Mouse (Mus musculus) limb, embryonic 12.5 days (tissue): ENCODE data around the gene Anxa2. TPM values are rescaled to one million over a fixed set of nuclear protein-coding genes. Genes with fewer than 3 reads are reported as not detected.
A peak's percentile ranks its signal among the peaks of the same experiment; 100 is the strongest.

Experiments
- ATAC-seq: fragments of 200-750 bp; cut with Nextera tagmentation; 2 replicates; pipeline ENCODE4 v1.8.0; 2017; ENCODE audit warnings: low read depth, moderate TSS enrichment; ENCODE audit not compliant: insufficient number of reproducible peaks, insufficient read depth, low FRiP score, low TSS enrichment
- H3K27ac ChIP-seq: fragments of 300-500 bp; sonication (generic); 2 replicates; pipeline ENCODE4 v1.5.1; 2016; ENCODE audit warnings: mild to moderate bottlenecking, moderate library complexity
- H3K27me3 ChIP-seq: fragments of 300-500 bp; sonication (generic); 2 replicates; pipeline ENCODE4 v1.6.1; 2016; ENCODE audit warnings: mild to moderate bottlenecking, moderate library complexity
- H3K36me3 ChIP-seq: fragments of 300-500 bp; sonication (generic); 2 replicates; pipeline ENCODE4 v1.6.1; 2016; ENCODE audit warnings: mild to moderate bottlenecking, moderate library complexity
- H3K4me1 ChIP-seq: fragments of 300-500 bp; sonication (generic); replicated peaks from 2 replicates; pipeline ENCODE4 v1.6.1; 2016
- H3K4me2 ChIP-seq: fragments of 300-500 bp; sonication (generic); 2 replicates; pipeline ENCODE4 v1.6.1; 2016; ENCODE audit warnings: mild to moderate bottlenecking, moderate library complexity
- H3K4me3 ChIP-seq: fragments of 300-500 bp; sonication (generic); replicated peaks from 2 replicates; pipeline ENCODE4 v1.5.1; 2016; ENCODE audit warnings: mild to moderate bottlenecking
- H3K9ac ChIP-seq: fragments of 300-500 bp; sonication (generic); replicated peaks from 2 replicates; pipeline ENCODE4 v1.6.1; 2016; ENCODE audit warnings: mild to moderate bottlenecking, moderate library complexity
- H3K9me3 ChIP-seq: fragments of 300-500 bp; sonication (generic); 2 replicates; pipeline ENCODE4 v1.6.1; 2016; ENCODE audit warnings: mild to moderate bottlenecking, moderate library complexity
- WGBS: fragments of 180-500 bp; shearing (Covaris S2); methylation state at CpG from one replicate; pipeline ENCODE4 v1.1.7; 2016; 5-methylcytosine and 5-hydroxymethylcytosine counted together
- microRNA-seq: library from miRNA; unstranded; fragments of <30 nt; microRNA quantifications from one replicate; pipeline ENCODE4, GENCODE M21; 2017
- polyA plus RNA-seq: library from polyadenylated mRNA; unstranded; fragments of >200 nt; fragmentation: Nextera tagmentation; extraction: Ambion mirVana; gene quantifications from 2 replicates; pipeline ENCODE4 v1.2.1, GENCODE M21; 2016

Anxa2 gene
- polyA plus RNA-seq, 1 experiment from 2014 or later: 261 TPM

- WGBS: 52% methylated on average over 11 of the region's 11 CpGs
- Histone ChIP-seq H3K27me3 (peaks cover 33% of the 10 kb centered on the region), H3K4me2 (no peak overlapping the region), H3K9me3 (no peaks in the 10 kb centered on the region), H3K4me3 (no peak overlapping the region), H3K4me1 (peaks cover 9% of the 10 kb centered on the region; the same call in 1 of the 2 replicates), H3K9ac (no peak overlapping the region), H3K36me3 (no peaks in the 10 kb centered on the region), H3K27ac (no peak overlapping the region)
- ATAC-seq: no peak
Observed at GRCm38 (mm10) chr9:69511881-69512590, 58.6 kb downstream of the Anxa2 start.

- no peak overlapping the region for H3K27ac ChIP-seq
- no peak overlapping the region for H3K9ac ChIP-seq
- no peaks in the 10 kb centered on the region for H3K36me3 ChIP-seq
- no peak overlapping the region for H3K4me2 ChIP-seq
- H3K27me3 ChIP-seq: peaks cover 26% of the 10 kb centered on the region
- H3K4me1 ChIP-seq: peaks cover 6% of the 10 kb centered on the region; the same call in 1 of the 2 replicates
- H3K9me3 ChIP-seq: no peaks in the 10 kb centered on the region
- ATAC-seq: no peak
- H3K4me3 ChIP-seq: no peak overlapping the region
- WGBS: 94% methylated on average over 1 of the region's 1 CpGs
Observed at GRCm38 (mm10) chr9:69512726-69513125, 59.3 kb downstream of the Anxa2 start.

GRCm38 (mm10) chr9:69514206-69514605 is 60.8 kb downstream of the Anxa2 start:
- Histone ChIP-seq H3K27me3 (peaks cover 15% of the 10 kb centered on the region; the same call in 1 of the 2 replicates), H3K9me3 (no peaks in the 10 kb centered on the region), H3K9ac (no peak overlapping the region), H3K36me3 (no peaks in the 10 kb centered on the region), H3K4me2 (no peak overlapping the region), H3K27ac (no peak overlapping the region), H3K4me3 (no peak overlapping the region), H3K4me1 (peaks cover 5% of the 10 kb centered on the region; the same call in 1 of the 2 replicates)
- WGBS: 72% methylated on average over 8 of the region's 8 CpGs
- ATAC-seq: no peak

- no peak overlapping the region for H3K27ac ChIP-seq
- 84% methylated on average over 7 of the region's 7 CpGs for WGBS
- peaks cover 5% of the 10 kb centered on the region; the same call in 1 of the 2 replicates for H3K4me1 ChIP-seq
- no peaks in the 10 kb centered on the region for H3K36me3 ChIP-seq
- no peak overlapping the region for H3K4me2 ChIP-seq
- no peaks in the 10 kb centered on the region for H3K9me3 ChIP-seq
- no peak overlapping the region for H3K4me3 ChIP-seq
- H3K9ac ChIP-seq: no peak overlapping the region
- no peak for ATAC-seq
- peaks cover 15% of the 10 kb centered on the region; the same call in 1 of the 2 replicates for H3K27me3 ChIP-seq
Observed at GRCm38 (mm10) chr9:69515416-69515815, 62.0 kb downstream of the Anxa2 start.

- H3K4me1 ChIP-seq: peaks cover 5% of the 10 kb centered on the region; the same call in 1 of the 2 replicates
- no peaks in the 10 kb centered on the region for H3K36me3 ChIP-seq
- H3K9me3 ChIP-seq: no peaks in the 10 kb centered on the region
- peak overlapping the region; percentile 21; the same call in 1 of the 2 replicates for H3K4me2 ChIP-seq
- no peak overlapping the region for H3K9ac ChIP-seq
- no peak overlapping the region for H3K4me3 ChIP-seq
- H3K27ac ChIP-seq: no peak overlapping the region
- WGBS: 58% methylated on average over 20 of the region's 20 CpGs
- H3K27me3 ChIP-seq: peaks cover 9% of the 10 kb centered on the region; the same call in 1 of the 2 replicates
- ATAC-seq: no peak
Observed at GRCm38 (mm10) chr9:69517387-69518035, 64.1 kb downstream of the Anxa2 start.

Small RNAs within 50 kb of the gene (microRNA-seq; reads per million reads assigned to microRNA genes)
- 1.6 reads per million for gene Mir3109

Other genes with a start within 250 kb of the Anxa2 start
- 25.1 and 26.3 TPM in 2 replicates for gene Ice2, start 55.7 kb upstream of the Anxa2 start, polyA plus RNA-seq